Mouse (Mus musculus): ENCODE measurements at regions not wholly inside any gene's neighbourhood (a gene's known extent, or its start where the extent isn't known, plus 50 kb on each side); places are given as distances from the start of the nearest gene placed in this dataset.

GRCm38 (mm10) chr13:3341416-3341815, 196.4 kb upstream of the Gdi2 start:
- no peak for TF ChIP-seq CTCF (IDR thresholded peaks at IDR 0.05; ENCODE audit: control insufficient read depth, insufficient read depth, low read length)
- no peak for TF ChIP-seq POLR2A (IDR thresholded peaks at IDR 0.05; ENCODE audit: borderline replicate concordance, control insufficient read depth, low read depth, low read length)

Data from bone marrow, adult 2 months (tissue).